Mouse (Mus musculus) heart, embryonic 15.5 days (tissue): Measurements from ENCODE around the gene Ccdc136. TPM values are rescaled to one million over a fixed set of nuclear protein-coding genes. Genes with fewer than 3 reads are reported as not detected.
A peak's percentile ranks its signal among the peaks of the same experiment; 100 is the strongest.

Experiments
- ATAC-seq: fragments of 200-750 bp; cut with Nextera tagmentation; replicated peaks from 2 replicates; pipeline ENCODE4 v1.8.0; 2017; ENCODE audit warnings: low read depth, moderate TSS enrichment; ENCODE audit not compliant: insufficient number of reproducible peaks, insufficient read depth, low FRiP score
- H3K27ac ChIP-seq: fragments of 300-500 bp; sonication (generic); 2 replicates; pipeline ENCODE4 v1.5.1; 2015; ENCODE audit warnings: mild to moderate bottlenecking, inconsistent platforms
- H3K27me3 ChIP-seq: fragments of 300-500 bp; sonication (generic); 2 replicates; pipeline ENCODE4 v1.6.1; 2015; ENCODE audit warnings: inconsistent platforms
- H3K36me3 ChIP-seq: fragments of 300-500 bp; sonication (generic); 2 replicates; pipeline ENCODE4 v1.6.1; 2015; ENCODE audit warnings: mild to moderate bottlenecking, inconsistent platforms
- H3K4me1 ChIP-seq: fragments of 300-500 bp; sonication (generic); replicated peaks from 2 replicates; pipeline ENCODE4 v1.6.1; 2015; ENCODE audit warnings: inconsistent platforms
- H3K4me2 ChIP-seq: fragments of 300-500 bp; sonication (generic); 2 replicates; pipeline ENCODE4 v1.6.1; 2015; ENCODE audit warnings: inconsistent platforms, mild to moderate bottlenecking, moderate library complexity
- H3K4me3 ChIP-seq: fragments of 300-500 bp; sonication (generic); 2 replicates; pipeline ENCODE4 v1.5.1; 2015; ENCODE audit warnings: mild to moderate bottlenecking, inconsistent platforms
- H3K9ac ChIP-seq: fragments of 300-500 bp; sonication (generic); 2 replicates; pipeline ENCODE4 v1.6.1; 2015; ENCODE audit warnings: mild to moderate bottlenecking, inconsistent platforms
- H3K9me3 ChIP-seq: fragments of 300-500 bp; sonication (generic); replicated peaks from 2 replicates; pipeline ENCODE4 v1.6.1; 2016; ENCODE audit warnings: inconsistent platforms
- WGBS: fragments of 180-500 bp; shearing (Covaris S2); methylation state at CpG from one replicate; pipeline ENCODE4 v1.1.7; 2015; ENCODE audit warnings: mixed read lengths; 5-methylcytosine and 5-hydroxymethylcytosine counted together
- polyA plus RNA-seq: library from polyadenylated mRNA; unstranded; fragments of >200 nt; fragmentation: Nextera tagmentation; extraction: Ambion mirVana; gene quantifications from 2 replicates; pipeline ENCODE4 v1.2.1, GENCODE M21; 2015

The Ccdc136 gene
- polyA plus RNA-seq, 1 experiment from 2014 or later, result 19.1 TPM

DNA sequence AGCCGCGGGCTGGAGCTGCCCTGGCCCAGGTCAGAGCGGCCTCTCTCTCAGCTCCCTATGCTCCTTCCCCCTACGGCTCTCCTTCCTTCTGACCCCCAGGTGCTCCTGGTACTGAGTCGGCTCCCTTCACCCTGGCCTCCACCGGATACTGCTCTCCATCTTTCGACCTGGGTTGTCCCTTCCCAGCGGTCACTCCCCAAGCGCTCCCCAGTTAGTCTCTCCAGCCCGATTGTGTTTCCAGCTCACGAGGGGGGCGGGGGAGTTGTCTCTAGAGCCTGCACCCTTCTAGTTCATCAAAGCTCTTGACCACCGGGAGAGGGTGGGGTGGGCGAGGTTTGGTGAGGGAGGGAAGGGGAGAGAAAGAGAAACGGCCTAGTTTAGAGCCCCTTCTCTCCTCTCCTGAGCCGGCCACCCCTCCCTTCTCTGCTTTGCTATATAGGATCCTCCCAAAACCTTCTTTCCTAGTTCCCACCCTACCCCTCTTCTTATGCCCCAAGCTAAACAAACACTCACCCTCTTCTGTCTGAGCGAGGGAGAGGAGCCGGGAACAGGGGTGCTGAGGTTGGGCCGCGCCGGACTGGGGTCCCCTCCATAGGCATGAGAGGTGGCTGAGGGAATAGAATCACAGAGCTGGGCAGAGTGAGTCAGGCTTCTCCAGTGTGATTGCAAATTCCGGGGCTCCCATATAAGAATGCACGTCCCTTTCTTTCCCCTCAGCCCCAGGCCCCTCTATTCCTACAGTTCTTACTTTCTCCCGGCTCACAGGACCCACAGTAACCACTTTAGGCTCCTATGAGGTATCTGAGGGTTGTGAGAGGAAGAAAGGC is 818 bp downstream of the Ccdc136 start:
- Histone ChIP-seq H3K36me3 (no peaks in the 10 kb centered on the region), H3K4me3 (peak overlapping the region; percentile 81), H3K9me3 (no peaks in the 10 kb centered on the region), H3K4me1 (peaks cover 24% of the 10 kb centered on the region), H3K27me3 (no peaks in the 10 kb centered on the region; the same call in 1 of the 2 replicates), H3K9ac (peak overlapping the region; percentile 75), H3K4me2 (peak overlapping the region; percentile 94), H3K27ac (peak overlapping the region; percentile 83)
- peak; percentile 45 for ATAC-seq
- 4% methylated on average over 23 of the region's 24 CpGs for WGBS

DNA sequence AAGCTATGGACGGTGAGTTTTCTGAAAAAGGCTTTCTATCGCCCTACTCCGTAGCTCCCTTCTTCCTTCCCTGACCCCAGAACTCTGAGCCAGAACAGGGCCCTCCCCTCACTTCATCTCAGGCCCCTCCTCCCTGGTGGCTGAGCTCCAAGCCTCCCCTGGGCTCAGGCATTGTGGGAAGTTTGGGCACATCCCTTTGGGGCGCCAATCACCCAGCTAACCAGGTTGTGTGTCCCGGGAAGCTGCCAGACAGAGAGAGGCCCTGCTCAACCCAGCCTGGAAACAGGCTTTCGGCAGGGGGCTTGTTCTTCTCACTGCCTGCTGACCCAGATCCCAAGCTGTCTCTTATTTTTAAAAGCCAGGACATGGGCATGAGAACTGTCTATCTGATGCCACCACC is 1.5 kb downstream of the Ccdc136 start:
- Histone ChIP-seq H3K4me1 (peaks cover 26% of the 10 kb centered on the region), H3K27me3 (peaks cover 4% of the 10 kb centered on the region; the same call in 1 of the 2 replicates), H3K36me3 (no peaks in the 10 kb centered on the region), H3K27ac (peak overlapping the region; percentile 83), H3K4me2 (peak overlapping the region; percentile 94), H3K9ac (peak overlapping the region; percentile 75), H3K4me3 (peak overlapping the region; percentile 81), H3K9me3 (no peaks in the 10 kb centered on the region)
- peak; percentile 41 for ATAC-seq
- 5% methylated on average over 6 of the region's 6 CpGs for WGBS

DNA sequence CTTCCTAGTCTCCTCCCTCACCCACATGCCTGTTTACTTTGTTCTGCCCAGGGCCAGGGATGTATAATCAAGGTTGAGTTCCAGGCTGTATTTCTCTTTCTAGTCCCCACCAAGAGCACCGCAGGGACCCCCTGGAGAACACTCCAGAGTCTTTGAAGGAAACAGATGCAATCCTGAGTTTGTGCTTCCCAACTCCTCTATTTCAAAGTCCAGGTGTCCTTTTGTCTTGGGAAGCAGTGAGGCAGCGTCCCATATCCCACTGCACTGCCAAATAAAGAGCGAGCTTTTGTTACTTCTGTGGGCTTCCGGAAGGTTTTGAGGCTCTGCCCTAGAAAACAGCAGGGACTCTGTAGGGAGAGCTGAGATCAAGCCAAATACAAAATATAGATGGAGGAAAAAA is 3.7 kb downstream of the Ccdc136 start:
- WGBS, result 85% methylated on average over 4 of the region's 4 CpGs
- H3K9me3 ChIP-seq, result no peaks in the 10 kb centered on the region
- H3K27ac ChIP-seq, result no peak overlapping the region
- no peak overlapping the region for H3K4me2 ChIP-seq
- no peak overlapping the region for H3K4me3 ChIP-seq
- no peak for ATAC-seq
- H3K36me3 ChIP-seq, result no peaks in the 10 kb centered on the region
- H3K9ac ChIP-seq, result no peak overlapping the region
- peaks cover 10% of the 10 kb centered on the region; the same call in 1 of the 2 replicates for H3K27me3 ChIP-seq
- H3K4me1 ChIP-seq, result peaks cover 29% of the 10 kb centered on the region

DNA sequence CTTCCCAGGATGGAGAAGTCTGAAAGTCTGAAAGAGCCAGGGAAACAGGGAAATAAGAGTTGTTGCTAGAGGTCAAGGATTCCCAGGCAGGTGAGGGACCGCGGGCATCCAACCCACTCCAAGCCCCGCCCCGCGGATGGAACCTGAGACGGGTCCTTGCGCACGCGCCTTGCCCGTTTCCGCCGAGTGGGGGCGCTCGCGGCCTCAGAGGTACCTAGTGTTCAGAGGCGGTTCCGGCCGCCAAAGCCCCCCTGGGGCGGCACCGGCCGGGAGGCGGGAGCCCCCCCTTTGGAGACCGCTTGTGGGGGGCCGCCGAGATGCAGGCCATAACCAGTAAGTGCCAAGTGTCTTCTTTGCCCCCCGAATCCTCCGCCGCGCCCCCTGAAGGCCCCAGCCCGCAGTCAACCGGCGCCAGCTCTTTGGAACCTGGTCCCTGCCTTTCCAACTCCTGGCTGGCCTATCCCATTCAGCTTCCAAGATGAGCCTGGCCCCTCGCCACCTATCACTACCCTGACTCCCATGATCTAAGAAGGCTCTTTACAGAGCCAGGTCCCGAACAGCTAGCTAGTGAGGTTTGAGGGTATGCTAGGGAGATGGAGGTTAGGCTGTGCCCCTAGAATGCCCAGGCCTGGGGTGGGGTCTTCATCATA is 6.7 kb downstream of the Ccdc136 start:
- H3K4me1 ChIP-seq, result peaks cover 6% of the 10 kb centered on the region; the same call in 1 of the 2 replicates
- no peak overlapping the region for H3K27ac ChIP-seq
- H3K9ac ChIP-seq, result no peak overlapping the region
- H3K36me3 ChIP-seq, result 0 out of 2 replicates have a peak, but pooled peaks cover 4% of the 10 kb centered on the region
- H3K4me2 ChIP-seq, result peak overlapping the region; percentile 37
- peaks cover 10% of the 10 kb centered on the region; the same call in 1 of the 2 replicates for H3K27me3 ChIP-seq
- no peak overlapping the region for H3K4me3 ChIP-seq
- no peak for ATAC-seq
- WGBS, result 10% methylated on average over 34 of the region's 34 CpGs
- no peaks in the 10 kb centered on the region for H3K9me3 ChIP-seq

DNA sequence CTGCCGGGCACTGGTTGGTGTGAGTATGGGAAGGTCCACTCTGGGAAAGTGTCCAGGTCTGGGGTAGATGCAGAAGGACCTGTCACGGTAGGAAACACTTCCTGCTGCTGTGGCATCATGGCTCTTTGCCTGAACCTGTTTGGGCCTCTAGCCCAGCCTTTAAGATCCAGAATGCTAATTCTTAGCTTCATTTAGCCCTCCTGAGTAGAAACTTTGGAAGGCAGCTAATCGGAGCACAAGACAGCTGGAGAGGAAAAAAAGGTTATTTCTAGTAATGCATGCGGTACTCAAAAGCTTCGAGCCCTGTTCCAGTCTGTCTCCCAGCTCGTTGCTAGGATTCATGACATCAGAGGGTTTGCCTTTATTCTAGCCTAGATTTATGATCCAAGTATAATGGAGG is 10.3 kb downstream of the Ccdc136 start:
- H3K9me3 ChIP-seq, result no peaks in the 10 kb centered on the region
- H3K4me3 ChIP-seq, result no peak overlapping the region
- 84% methylated on average over 6 of the region's 6 CpGs for WGBS
- peaks cover 13% of the 10 kb centered on the region; the same call in 1 of the 2 replicates for H3K36me3 ChIP-seq
- H3K9ac ChIP-seq, result no peak overlapping the region
- 0 out of 2 replicates have a peak, but pooled peaks cover 10% of the 10 kb centered on the region for H3K27me3 ChIP-seq
- H3K4me2 ChIP-seq, result no peak overlapping the region
- peaks cover 4% of the 10 kb centered on the region; the same call in 1 of the 2 replicates for H3K4me1 ChIP-seq
- H3K27ac ChIP-seq, result no peak overlapping the region
- no peak for ATAC-seq

DNA sequence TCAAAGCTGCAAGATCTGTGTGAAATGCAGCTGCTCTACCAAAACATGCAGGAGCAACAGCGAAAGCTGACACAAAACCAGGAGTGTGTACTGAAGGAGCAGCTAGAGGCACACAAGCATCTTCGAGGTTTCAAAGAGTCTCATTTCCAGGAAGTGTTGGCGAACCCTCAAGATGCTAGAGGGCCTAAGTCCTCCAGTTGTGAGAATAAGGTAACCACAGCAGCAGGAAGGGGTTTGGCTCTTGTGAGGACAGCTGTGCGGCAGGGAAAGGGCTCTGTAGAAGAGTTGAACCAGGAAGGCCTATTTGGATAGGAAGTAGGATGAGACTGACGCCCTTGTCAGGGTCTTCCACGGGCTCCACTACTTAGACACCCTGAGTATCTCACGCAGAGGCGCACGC is 19.3 kb downstream of the Ccdc136 start:
- Histone ChIP-seq H3K4me2 (no peak overlapping the region), H3K9ac (no peak overlapping the region), H3K4me1 (no peaks in the 10 kb centered on the region), H3K36me3 (peaks cover 7% of the 10 kb centered on the region; the same call in 1 of the 2 replicates), H3K9me3 (no peaks in the 10 kb centered on the region), H3K4me3 (no peak overlapping the region), H3K27ac (no peak overlapping the region), H3K27me3 (no peaks in the 10 kb centered on the region)
- WGBS, result 77% methylated on average over 9 of the region's 9 CpGs
- ATAC-seq, result no peak

DNA sequence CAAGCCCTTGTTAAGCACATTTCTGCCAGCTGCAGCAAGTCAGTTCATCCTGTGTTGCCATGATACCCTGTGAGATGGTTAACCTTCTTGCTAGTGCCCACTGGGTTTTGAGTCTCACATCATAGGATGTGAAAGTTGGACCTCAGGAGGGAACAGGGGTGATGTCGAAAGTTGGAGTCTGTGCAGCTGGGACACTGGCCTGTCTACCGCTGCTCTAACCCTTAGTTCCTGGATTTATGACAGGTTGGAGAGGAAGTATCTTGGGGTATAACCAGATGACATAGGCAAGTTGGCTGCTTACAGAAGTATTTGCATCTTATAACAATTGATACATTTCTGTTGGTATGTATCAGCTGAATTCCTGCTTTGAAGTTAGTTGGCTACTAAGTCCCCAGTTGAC is 24.5 kb downstream of the Ccdc136 start:
- Histone ChIP-seq H3K4me2 (no peak overlapping the region), H3K9ac (no peak overlapping the region), H3K27ac (no peak overlapping the region), H3K4me1 (no peaks in the 10 kb centered on the region), H3K4me3 (no peak overlapping the region), H3K36me3 (no peaks in the 10 kb centered on the region; the same call in 1 of the 2 replicates), H3K9me3 (no peaks in the 10 kb centered on the region), H3K27me3 (no peaks in the 10 kb centered on the region)
- 75% methylated on average over 2 of the region's 2 CpGs for WGBS
- ATAC-seq, result no peak

DNA sequence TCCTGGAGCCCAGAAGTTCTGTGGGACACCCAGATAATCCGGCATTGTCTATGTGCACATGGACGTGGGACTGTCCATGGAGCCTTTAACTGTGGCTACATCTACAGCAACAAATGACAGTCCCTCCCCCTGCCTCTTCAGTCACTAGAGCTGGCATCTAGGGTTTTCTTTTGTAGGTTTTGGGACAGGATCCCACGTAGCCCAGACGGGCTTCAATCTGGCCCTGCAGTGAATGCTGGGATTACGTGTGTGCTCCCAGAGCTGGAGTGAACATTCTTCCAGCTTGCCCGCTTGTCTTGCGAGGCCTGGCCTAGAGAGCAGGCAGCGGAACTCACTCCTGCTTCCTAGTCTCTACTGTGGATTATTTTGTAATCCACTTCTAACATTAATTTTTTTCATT is 29.0 kb downstream of the Ccdc136 start:
- H3K9me3 ChIP-seq, result no peaks in the 10 kb centered on the region
- peaks cover 4% of the 10 kb centered on the region for H3K4me1 ChIP-seq
- no peaks in the 10 kb centered on the region for H3K27me3 ChIP-seq
- no peaks in the 10 kb centered on the region for H3K36me3 ChIP-seq
- no peak overlapping the region for H3K9ac ChIP-seq
- no peak overlapping the region for H3K4me3 ChIP-seq
- 86% methylated on average over 8 of the region's 8 CpGs for WGBS
- H3K4me2 ChIP-seq, result no peak overlapping the region
- ATAC-seq, result no peak
- no peak overlapping the region for H3K27ac ChIP-seq

DNA sequence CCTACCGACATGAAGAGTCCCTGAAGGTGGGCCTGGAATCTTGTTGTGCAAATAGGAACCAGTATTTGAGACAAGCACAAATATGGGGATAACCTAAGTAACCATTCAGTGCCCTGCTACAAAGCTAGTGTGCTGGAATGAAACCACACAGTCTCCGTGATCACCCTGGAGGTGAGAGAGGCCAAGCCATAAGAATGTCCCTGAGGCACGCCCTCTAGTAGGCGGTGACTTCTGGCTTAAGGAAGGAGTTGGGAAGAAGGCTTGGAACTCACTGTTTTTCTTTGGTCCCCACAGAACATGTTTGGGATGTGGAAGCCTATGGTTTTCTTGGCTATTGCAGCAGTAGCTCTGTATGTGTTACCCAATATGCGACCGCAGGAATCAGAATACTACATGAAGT is 30.2 kb downstream of the Ccdc136 start:
- Histone ChIP-seq H3K36me3 (no peaks in the 10 kb centered on the region), H3K9ac (no peak overlapping the region), H3K4me3 (no peak overlapping the region), H3K27ac (no peak overlapping the region), H3K27me3 (no peaks in the 10 kb centered on the region), H3K9me3 (no peaks in the 10 kb centered on the region), H3K4me2 (no peak overlapping the region), H3K4me1 (peaks cover 13% of the 10 kb centered on the region)
- WGBS, result 70% methylated on average over 6 of the region's 6 CpGs
- ATAC-seq, result no peak

DNA sequence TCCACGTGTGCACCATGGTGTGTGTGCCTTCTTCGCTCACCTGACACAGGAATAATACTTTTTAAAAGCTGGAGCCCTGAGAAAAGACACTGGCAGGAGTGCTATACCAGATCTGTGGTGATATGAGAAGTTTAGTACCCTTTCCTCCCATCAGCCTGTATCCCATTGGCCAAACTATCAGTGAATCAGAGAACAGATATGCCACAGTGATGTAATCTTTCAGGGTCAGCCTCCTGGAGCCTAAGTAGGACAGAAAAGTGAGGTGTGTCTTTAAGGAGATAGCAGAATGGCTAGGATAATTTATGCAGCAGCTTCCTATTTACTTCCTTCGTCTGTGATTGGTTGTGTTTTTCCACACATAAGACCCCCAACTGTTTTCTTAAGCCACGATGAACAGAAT is 32.1 kb downstream of the Ccdc136 start:
- Histone ChIP-seq H3K9me3 (no peaks in the 10 kb centered on the region), H3K27ac (no peak overlapping the region), H3K36me3 (no peaks in the 10 kb centered on the region), H3K27me3 (no peaks in the 10 kb centered on the region), H3K4me3 (no peak overlapping the region), H3K4me1 (peaks cover 29% of the 10 kb centered on the region), H3K9ac (no peak overlapping the region), H3K4me2 (no peak overlapping the region)
- WGBS, result 67% methylated on average over 4 of the region's 4 CpGs
- no peak for ATAC-seq

DNA sequence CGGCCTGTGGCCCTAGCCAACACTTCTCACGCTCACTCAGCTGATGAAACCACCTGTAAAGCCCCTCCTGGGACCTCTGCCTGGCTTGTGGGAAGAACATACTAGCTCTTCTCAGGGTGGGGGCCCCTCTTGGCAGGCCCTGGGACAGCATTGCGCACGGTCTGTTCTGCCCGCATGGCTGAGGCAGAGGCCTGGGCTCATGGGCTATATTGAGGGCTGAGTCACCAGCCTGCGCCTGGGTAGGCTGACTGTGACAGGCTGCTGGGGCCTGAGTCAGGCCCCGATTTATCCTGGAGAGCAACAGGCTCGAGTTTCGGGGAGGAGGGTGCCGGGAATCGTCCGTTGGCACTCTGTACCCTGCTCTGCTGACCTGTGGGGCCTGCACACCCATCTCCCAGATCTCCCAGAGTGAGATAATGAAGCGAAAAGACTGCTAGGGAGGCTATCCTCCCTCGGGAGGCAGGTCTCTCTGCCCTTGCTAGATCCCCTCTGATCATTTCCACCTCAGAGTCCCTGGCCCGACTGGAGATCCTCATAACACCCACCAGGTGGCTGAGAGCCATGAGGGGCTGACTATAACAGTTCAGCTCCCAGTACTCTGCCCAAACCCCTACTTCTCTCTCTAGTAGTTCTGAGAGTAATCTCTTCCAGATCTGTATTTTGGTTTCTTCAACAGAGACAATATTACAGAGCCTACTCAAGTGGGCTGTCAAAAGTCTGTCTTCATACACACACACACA is 34.7 kb downstream of the Ccdc136 start:
- WGBS, result 33% methylated on average over 15 of the region's 15 CpGs
- no peak for ATAC-seq
- H3K4me1 ChIP-seq, result peaks cover 42% of the 10 kb centered on the region
- no peak overlapping the region for H3K4me3 ChIP-seq
- no peaks in the 10 kb centered on the region for H3K27me3 ChIP-seq
- H3K36me3 ChIP-seq, result no peaks in the 10 kb centered on the region
- peak overlapping the region; percentile 27 for H3K4me2 ChIP-seq
- H3K9ac ChIP-seq, result peak overlapping the region; percentile 11; the same call in 1 of the 2 replicates
- peak overlapping the region; percentile 98 for H3K27ac ChIP-seq
- H3K9me3 ChIP-seq, result no peaks in the 10 kb centered on the region
